Mouse (Mus musculus) mouse trophoblast stem cell (cell line): ENCODE results near the gene Clip3.

ENCODE experiments used
- in situ Hi-C, 2 experiments: fragments of 300-500 bp; cut with MseI, MboI; formaldehyde crosslinking; loops; 2 replicates in 1 of 2; 3 replicates in 1 of 2; pipeline ENCODE4 v1.15.1; 2025

Gene Clip3

DNA sequence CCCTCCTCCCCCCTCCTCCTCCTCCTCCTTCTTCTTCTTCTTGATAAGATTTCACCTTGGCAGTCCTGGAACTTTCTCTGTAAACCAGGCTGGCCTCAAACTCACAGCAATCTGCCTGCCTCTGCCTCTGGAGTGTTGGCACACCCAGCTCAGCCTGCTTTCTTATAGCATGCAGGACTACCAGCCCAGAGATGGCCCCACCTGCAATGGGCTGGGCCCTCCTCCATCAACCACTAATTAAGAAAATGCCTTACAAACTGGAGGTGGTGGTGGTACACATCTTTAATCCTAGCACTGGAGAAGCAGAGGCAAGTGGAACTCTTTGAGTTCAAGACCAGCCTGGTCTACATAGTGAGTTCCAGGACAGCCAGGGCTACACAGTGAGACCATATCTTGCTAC, 34.9 kb downstream of the Clip3 start:
- in situ Hi-C loops = no loop called here

GRCm38 (mm10) chr7:30327140-30327539, 35.6 kb downstream of the Clip3 start:
- in situ Hi-C loops = no loop called here

- in situ Hi-C loops = no loop called here
These were observed 36.9 kb downstream of the Clip3 start for GRCm38 (mm10) chr7:30328379-30328778.

- in situ Hi-C loops = no loop called here
These were observed 40.4 kb downstream of the Clip3 start for GRCm38 (mm10) chr7:30331887-30332286.

- in situ Hi-C loops = no loop called here
These were observed 41.2 kb downstream of the Clip3 start for GRCm38 (mm10) chr7:30332622-30333259.

- in situ Hi-C loops = no loop called here
These were observed 41.9 kb downstream of the Clip3 start for GRCm38 (mm10) chr7:30333436-30333835.

- in situ Hi-C loops = no loop called here
These were observed 43.0 kb downstream of the Clip3 start for GRCm38 (mm10) chr7:30334563-30334962.

- in situ Hi-C loops = no loop called here
These were observed 44.2 kb downstream of the Clip3 start for GRCm38 (mm10) chr7:30335688-30336087.

- in situ Hi-C loops = no loop called here
These were observed 44.9 kb downstream of the Clip3 start for GRCm38 (mm10) chr7:30336384-30336783.

DNA sequence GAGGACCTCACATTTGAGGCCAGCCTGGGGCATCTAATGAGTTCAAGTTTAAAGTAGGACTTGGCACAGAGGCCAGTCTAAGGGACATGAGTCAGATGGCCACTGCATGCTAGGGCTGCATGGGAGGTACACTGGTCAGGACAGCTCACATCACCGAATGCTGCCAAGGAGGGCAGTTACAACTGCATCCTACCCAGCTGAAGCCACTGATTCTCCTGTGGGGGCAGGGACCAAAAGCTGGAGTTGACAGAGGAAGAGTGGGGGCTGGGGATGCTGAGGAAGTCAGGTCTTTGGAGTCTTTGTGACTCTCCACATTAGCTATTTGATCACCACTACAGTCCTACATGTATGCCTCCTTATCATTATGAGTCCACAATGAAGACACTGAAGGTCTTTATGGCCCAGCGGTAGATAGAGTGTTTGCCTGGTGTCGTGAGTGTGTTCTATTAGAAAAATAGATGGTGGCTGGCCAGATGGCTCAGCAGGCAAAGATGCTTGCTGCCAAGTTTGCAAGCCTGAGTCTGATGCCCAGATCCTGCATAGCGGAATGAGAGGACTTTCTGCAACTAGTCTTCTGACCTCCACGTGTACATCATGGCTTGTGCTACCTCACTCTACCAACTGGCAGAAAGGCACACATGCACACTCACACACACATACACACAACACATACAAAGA, 48.0 kb downstream of the Clip3 start:
- in situ Hi-C loops = loop anchor here in 1 of 2 experiments (10.0 kb wide), 1 partner anchor 95 kb away; no protein-coding TSS in a partner anchor

DNA sequence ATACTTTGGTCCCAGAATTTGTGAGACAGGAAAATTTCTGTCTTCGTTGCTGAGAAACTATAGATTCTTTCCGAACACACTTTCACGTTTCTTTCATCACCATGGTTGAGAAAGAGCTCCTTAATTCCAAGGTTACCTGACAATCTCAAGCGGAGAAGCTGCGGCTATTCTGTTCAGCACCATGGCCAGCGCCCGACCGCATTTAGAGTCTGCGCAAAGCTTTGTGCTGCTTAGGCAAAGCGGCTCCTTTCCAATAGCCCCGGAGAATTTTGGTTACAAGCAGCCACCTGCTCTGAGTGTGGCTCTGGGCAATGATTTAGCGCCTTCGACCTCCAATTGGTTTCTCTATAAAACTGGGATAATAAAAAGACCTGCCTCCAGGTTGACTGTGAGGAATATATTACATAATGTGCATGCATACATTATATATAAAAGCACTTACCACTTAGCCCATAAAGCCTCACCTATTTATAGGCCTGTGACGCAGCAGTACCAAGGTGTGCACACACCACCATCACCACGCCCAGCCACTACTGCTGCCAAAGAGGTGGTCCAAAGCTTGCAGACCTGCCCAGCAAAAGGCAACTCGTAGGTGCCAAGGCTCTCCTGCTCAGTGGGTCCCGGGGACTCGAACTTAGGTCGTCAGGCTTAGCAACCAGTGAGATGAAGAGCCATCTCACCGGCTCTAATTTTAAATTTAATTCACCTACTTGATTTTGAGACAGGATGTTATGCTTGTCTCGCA, 55.3 kb downstream of the Clip3 start:
- in situ Hi-C loops = loop anchor here in 1 of 2 experiments (10.0 kb wide), 1 partner anchor 88 kb away; no protein-coding TSS in a partner anchor

GRCm38 (mm10) chr7:30347828-30348227, 56.3 kb downstream of the Clip3 start:
- in situ Hi-C loops = loop anchor here in 1 of 2 experiments (10.0 kb wide), 1 partner anchor 87 kb away; no protein-coding TSS in a partner anchor

DNA sequence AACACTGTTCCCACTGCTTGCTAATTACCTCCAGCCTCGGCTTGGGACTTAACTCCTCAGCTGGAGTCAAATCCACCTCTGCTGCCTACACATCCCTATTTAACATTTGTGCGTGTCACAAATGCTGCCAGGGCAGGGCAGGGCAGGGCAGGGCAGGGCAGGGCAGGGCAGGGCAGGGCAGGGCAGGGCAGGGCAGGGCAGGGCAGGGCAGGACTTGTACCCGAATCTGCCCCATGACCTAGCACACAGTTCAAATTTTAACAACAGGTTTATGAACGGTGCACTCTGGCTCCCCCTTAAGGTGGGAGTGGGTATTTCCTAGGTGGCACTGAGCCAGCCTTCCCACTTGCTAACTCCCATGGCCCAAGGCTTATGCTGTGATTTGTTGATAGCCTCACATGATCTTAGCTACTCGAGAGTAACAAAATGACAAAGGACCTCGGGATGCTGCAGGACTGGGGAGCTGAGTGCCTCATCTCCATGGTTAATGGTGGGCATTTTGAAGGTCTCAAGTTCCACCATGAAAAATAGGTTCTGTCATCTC, 61.8 kb downstream of the Clip3 start:
- in situ Hi-C loops = no loop called here

- in situ Hi-C loops = no loop called here
These were observed 62.5 kb downstream of the Clip3 start for GRCm38 (mm10) chr7:30354059-30354458.
